Mouse (Mus musculus) megakaryocyte progenitor cell, adult 5-6 weeks (primary cell): ENCODE results near the gene Emc8. TPM values are rescaled to one million over a fixed set of nuclear protein-coding genes. Genes with fewer than 3 reads are reported as not detected.

Source experiments
- ATAC-seq: replicated peaks from 2 replicates; pipeline ENCODE4 v1.8.0; 2016; ENCODE audit warnings: mild to moderate bottlenecking, moderate TSS enrichment, inconsistent platforms; ENCODE audit not compliant: poor library complexity
- total RNA-seq, 2 experiments: library from RNA; stranded (forward) in 1 of 2; stranded (reverse) in 1 of 2; fragments of 157-497, 149-512 nt in 1 of 2; fragments of 200-1000 nt in 1 of 2; gene quantifications; 2 replicates each; pipeline versions ENCODE4 v1.2.3 to v1.2.4; 2015 to 2017

Gene Emc8
- total RNA-seq (2015): 63.9 and 66.1 TPM in 2 replicates
- 56.3 and 61.1 TPM in 2 replicates for total RNA-seq (2017)

- ATAC-seq: peak; percentile 5; the same call in 1 of the 2 replicates
These were observed at the start of gene Emc8 for GRCm38 (mm10) chr8:120668374-120668905. Gene Emc8, minus strand, starts transcription at chr8:120668573.

- no peak for ATAC-seq
These were observed 47.8 kb upstream of the Emc8 start for GRCm38 (mm10) chr8:120715996-120716680.

GRCm38 (mm10) chr8:120715200-120715599 lies 46.8 kb upstream of the Emc8 start:
- peak; percentile 54 for ATAC-seq

GRCm38 (mm10) chr8:120709176-120709575 lies 40.8 kb upstream of the Emc8 start:
- ATAC-seq: no peak

GRCm38 (mm10) chr8:120706193-120706592 lies 37.8 kb upstream of the Emc8 start:
- no peak for ATAC-seq

DNA sequence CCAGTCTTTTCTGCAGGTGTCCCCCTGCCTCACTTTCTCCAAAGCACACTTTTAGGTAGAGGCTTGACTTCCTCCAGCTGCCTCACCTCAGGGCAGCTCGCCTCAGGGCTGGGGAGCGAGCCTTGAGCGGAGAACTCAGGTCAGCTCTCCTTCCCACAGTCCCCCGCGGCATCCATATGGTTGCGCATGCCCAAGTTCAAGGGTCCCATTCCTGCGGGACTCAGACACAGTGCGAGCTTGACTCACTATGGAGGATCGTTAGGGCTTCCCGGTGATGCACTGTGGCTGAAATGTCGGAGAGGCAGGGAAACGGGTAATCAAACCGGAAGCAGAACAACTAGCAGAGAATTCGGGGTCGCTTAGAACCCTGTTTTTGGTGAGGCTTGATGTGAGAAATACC lies 36.8 kb upstream of the Emc8 start:
- ATAC-seq: no peak

- ATAC-seq: no peak
These were observed 35.8 kb upstream of the Emc8 start for GRCm38 (mm10) chr8:120704203-120704602.

DNA sequence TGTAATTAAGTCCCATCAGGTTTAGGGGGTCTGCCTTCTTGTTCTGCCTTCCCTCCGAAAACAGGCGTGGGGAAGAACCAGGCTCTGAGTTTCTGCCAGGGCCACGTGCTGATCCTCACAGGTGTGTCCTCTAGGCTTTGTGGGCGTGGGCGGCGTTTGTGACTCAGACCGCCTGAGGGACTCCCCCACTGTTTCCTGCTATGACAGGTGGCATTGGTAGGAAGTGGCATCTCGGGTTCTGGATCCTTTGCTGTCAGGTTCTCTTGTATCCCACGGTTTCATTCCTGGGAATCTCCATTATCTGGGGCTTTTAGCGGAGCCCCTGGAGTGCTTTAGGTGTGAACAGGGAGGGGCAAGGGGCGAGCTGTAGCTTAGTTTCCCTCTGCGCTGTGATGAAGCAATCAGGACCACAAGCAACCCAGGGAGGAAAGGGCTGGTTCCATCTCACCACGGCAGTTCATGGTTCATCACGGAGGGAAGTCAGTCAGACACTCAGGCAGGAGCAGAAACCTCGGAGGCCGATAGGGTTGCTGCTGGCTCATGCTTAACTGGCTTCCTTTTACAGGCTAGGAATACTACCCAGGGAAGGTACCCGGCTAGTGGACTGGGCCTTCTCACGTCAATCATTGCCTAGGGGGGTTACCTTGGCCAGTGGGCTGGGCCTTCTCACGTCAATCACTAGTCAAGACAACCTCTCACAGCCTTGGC lies 33.5 kb upstream of the Emc8 start:
- peak; percentile 73 for ATAC-seq

GRCm38 (mm10) chr8:120700053-120700452 lies 31.7 kb upstream of the Emc8 start:
- ATAC-seq: no peak

GRCm38 (mm10) chr8:120699565-120699964 lies 31.2 kb upstream of the Emc8 start:
- no peak for ATAC-seq

- no peak for ATAC-seq
These were observed 30.7 kb upstream of the Emc8 start for GRCm38 (mm10) chr8:120699079-120699478.

DNA sequence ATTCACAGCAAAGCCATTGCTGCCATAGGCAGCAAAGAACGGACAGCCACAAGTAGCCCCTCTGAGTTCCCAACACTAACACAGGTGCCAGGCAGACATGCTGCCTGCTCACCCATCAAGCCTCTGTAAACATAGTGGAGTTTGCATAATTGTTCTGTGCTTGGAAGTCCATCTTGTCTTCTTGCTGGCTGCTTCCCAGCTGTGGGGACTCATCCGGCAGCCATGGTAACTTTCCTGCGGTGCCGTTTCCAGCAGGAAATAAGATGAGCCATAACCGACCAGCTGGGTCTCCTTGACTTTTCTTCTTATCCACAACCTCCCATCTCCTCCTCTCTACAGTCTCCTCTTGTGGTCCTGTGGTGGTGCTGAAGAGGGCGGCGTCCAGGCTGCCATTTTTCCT lies 30.1 kb upstream of the Emc8 start:
- no peak for ATAC-seq

GRCm38 (mm10) chr8:120697979-120698272 lies 29.6 kb upstream of the Emc8 start:
- peak; percentile 17 for ATAC-seq

- ATAC-seq: peak; percentile 47
These were observed 29.0 kb upstream of the Emc8 start for GRCm38 (mm10) chr8:120697154-120697978.

GRCm38 (mm10) chr8:120696401-120697153 lies 28.2 kb upstream of the Emc8 start:
- peak; percentile 1; the same call in 1 of the 2 replicates for ATAC-seq

DNA sequence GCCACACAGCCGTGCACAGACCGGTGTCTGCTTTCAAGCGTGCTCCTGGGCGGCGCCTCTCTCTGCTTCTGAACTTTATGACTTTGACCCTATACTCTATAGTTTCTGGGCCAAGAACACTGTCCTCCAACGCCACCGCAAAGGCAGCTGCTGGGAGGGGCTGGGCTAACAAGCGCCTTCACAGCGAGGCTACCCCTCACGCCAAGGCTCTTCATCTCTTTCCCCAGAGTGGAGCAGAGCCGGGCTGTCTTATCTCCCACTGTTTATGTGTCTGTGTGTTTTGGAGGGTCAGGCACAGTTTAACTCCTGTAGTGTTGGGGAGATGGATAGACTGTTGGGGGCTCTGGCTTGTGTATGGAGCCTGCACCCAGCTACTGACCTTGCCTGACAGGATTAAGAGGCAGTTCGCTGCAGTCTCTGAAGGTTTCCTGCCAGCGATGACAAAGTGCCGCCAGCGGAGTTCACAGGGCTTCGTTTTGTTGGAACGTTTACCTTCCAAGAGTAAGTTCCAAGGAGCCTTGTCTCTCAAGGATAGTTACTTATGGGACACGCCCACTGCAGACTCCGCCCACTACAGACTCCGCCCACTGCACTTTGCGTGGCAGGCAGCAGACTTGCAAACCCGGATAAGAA lies 25.6 kb upstream of the Emc8 start:
- ATAC-seq: peak; percentile 65

DNA sequence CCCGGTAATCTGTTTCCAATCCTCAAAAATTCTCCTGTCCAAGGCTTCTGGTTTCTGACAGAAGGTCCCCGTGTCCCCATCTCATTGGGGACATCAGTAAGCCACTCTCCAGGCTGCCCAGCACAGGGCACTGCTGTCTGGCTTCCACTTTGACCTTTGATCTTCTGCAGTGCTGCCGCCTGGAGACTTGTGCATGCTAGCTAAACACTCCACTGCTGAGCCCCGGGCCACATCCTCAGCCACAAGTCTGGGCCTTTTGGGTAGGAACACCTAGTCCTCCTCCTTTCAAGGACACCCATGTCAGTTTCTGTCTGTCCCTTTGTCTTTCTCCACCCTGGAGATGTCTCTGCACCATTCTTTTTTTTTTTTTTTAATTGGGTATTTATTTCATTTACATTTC lies 24.6 kb upstream of the Emc8 start:
- ATAC-seq: no peak

DNA sequence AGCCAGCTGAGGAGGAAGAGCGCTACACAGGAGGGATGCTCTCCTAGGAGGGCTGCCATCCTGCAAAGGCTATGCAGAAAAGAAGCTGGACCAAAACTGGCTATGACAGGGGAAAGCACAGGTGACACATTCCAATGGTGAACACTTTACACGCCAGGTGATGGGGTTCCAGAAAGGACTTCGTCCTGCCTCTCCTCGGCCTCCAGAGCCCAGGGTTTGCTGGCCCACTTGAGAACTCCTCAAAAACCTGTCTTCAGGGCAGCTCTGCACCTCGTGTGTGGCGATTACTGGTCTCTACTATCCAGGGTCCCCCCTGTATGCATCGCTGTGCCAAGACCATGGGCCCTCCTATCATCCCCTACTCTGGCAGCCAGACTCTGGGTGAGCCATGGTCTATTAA lies 20.1 kb upstream of the Emc8 start:
- no peak for ATAC-seq

DNA sequence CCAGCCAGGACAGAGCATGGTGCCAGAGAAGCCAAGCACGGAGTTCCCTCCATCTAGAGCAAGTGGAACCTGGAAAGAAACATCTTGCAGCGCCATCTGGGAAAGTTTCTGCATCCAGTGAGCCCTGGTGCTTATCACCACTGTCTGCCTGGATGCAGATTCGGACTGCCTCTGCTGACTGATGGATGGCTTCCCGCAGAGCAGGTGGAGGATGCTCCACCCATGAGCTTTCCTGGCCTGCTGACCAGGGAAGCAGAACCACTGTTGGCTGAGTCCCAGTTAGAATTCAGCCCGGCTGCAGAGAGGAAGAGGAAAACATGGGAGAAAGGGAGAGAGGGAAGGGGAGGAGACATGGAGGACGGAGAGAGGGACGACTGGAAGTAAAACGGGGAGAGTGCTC lies 19.4 kb upstream of the Emc8 start:
- no peak for ATAC-seq

DNA sequence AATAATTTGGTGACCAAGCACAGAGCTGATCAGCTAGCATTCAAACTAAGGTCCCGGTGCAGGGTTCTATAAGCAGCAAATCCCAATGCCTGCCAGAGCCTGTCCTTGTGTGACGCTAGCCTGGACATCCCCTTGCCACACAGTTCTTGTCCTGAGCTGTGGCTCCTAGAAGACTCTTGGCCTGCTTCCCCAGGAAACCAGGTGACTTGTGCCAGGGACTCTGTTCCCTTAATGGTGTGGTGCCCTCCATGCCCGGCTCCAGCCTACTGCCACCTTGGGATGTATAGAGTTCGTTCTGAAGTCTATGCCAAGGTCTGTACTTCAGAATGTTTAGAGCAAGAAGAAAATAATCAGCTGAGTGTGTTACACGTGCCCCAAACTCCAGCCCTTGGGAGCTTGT lies 18.2 kb upstream of the Emc8 start:
- ATAC-seq: no peak
